In genomic region chr10:120077850-120078249, GRCm38 (mm10) we compare ENCODE assay signal across 19 mouse cellular contexts. TPM values are rescaled to one million over a fixed set of nuclear protein-coding genes. Genes with fewer than 3 reads are reported as not detected.
DNase-seq lines count a peak whose midpoint lies in the region; ATAC-seq and TF ChIP-seq lines count a peak whose summit lies in the region.
"Had no signal": no experiment of that assay in that cellular context is flagged by ENCODE, and none has a peak within 500 bp of the region (broad histone marks: within the 10 kb centered on the region; RNA-seq: fewer than 3 reads in every experiment).

No protein-coding gene starts in this region.

- H3K4me1 ChIP-seq in forebrain, embryonic 11.5 days (replicated peaks; ENCODE audit: control insufficient read depth, insufficient read depth, low read length) = no peaks in the 10 kb centered on the region
- no peaks in the 10 kb centered on the region for H3K4me1 ChIP-seq in forebrain, embryonic 16.5 days (replicated peaks; ENCODE audit: control insufficient read depth, insufficient read depth, low read length)
- H3K4me1 ChIP-seq in liver, embryonic 14.5 days (replicated peaks; ENCODE audit: control insufficient read depth in 2 of 2, insufficient read depth in 2 of 2, low read length in 1 of 2) = no peaks in the 10 kb centered on the region
- H3K4me1 ChIP-seq: forebrain, embryonic 12.5 days; heart, embryonic 15.5 days had no signal

- H3K27me3 ChIP-seq in forebrain, embryonic 11.5 days (ENCODE audit: control insufficient read depth, insufficient read depth, low read length) = no peaks in the 10 kb centered on the region
- H3K27me3 ChIP-seq in forebrain, embryonic 16.5 days (replicated peaks; ENCODE audit: control insufficient read depth, insufficient read depth, low read length) = no peaks in the 10 kb centered on the region
- no peaks in the 10 kb centered on the region for H3K27me3 ChIP-seq in liver, embryonic 14.5 days (ENCODE audit: control insufficient read depth, insufficient read depth, low read length)
- H3K27me3 ChIP-seq: forebrain, embryonic 12.5 days; heart, embryonic 15.5 days had no signal

- 81% methylated on average over 3 of the region's 3 CpGs for WGBS in forebrain, embryonic 11.5 days
- 86% methylated on average over 3 of the region's 3 CpGs for WGBS in forebrain, embryonic 16.5 days
- WGBS in liver, embryonic 14.5 days (ENCODE audit: insufficient replicate concordance) = 63% methylated on average over 3 of the region's 3 CpGs

- peak; percentile 42 for DNase-seq in forebrain, embryonic 11.5 days (ENCODE audit: low spot score)
- no peak for DNase-seq in liver, embryonic 14.5 days (ENCODE audit: low read depth in 3 of 3, low spot score in 3 of 3)
- DNase-seq in liver = no peak
- peak; percentile 29 for DNase-seq in retina, postnatal 1 day
- no peak for DNase-seq in retina, embryonic 14.5 days (ENCODE audit: low spot score)
- DNase-seq in layer of hippocampus, adult 2 months (ENCODE audit: low spot score in 2 of 2) = no peak
- DNase-seq: cerebellum, adult 11 months; cerebellum, adult 8-10 months; cerebellum, postnatal 25 days; forebrain, postnatal 0 days; gastrocnemius, postnatal 14 days; heart, adult 2 months; heart, postnatal 14 days had no signal

- no peak overlapping the region for H3K4me3 ChIP-seq in forebrain, embryonic 11.5 days (ENCODE audit: low read depth, low read length)
- H3K4me3 ChIP-seq in forebrain, embryonic 16.5 days (replicated peaks; ENCODE audit: low read length) = no peak overlapping the region
- H3K4me3 ChIP-seq in liver, embryonic 14.5 days (ENCODE audit: insufficient read depth in 1 of 2, low read depth in 2 of 2, low read length in 2 of 2) = no peak overlapping the region
- H3K4me3 ChIP-seq in layer of hippocampus, adult 2 months = no peak overlapping the region
- H3K4me3 ChIP-seq: forebrain, embryonic 12.5 days; heart, adult 2 months; heart, embryonic 15.5 days had no signal

- H3K9ac ChIP-seq in forebrain, embryonic 11.5 days (ENCODE audit: low read length) = no peak overlapping the region
- H3K9ac ChIP-seq in forebrain, embryonic 16.5 days (replicated peaks; ENCODE audit: low read depth, low read length) = no peak overlapping the region
- H3K9ac ChIP-seq in liver, embryonic 14.5 days (replicated peaks) = no peak overlapping the region
- H3K9ac ChIP-seq: forebrain, embryonic 12.5 days; forebrain, postnatal 0 days; heart, embryonic 15.5 days; hindbrain, embryonic 14.5 days had no signal

- H3K4me2 ChIP-seq in forebrain, embryonic 11.5 days (ENCODE audit: low read depth, low read length, severe bottlenecking) = no peak overlapping the region
- no peak overlapping the region for H3K4me2 ChIP-seq in forebrain, embryonic 16.5 days (ENCODE audit: low read length)
- H3K4me2 ChIP-seq in liver, embryonic 14.5 days (ENCODE audit: low read depth) = no peak overlapping the region
- H3K4me2 ChIP-seq: forebrain, embryonic 12.5 days; heart, embryonic 11.5 days; heart, embryonic 15.5 days; hindbrain, embryonic 14.5 days had no signal

- TF ChIP-seq EP300 in liver, embryonic 14.5 days (IDR thresholded peaks at IDR 0.05; ENCODE audit: low read depth) = no peak

- ATAC-seq in forebrain, embryonic 11.5 days (replicated peaks; ENCODE audit: low FRiP score) = no peak
- ATAC-seq in forebrain, embryonic 16.5 days = no peak
- no peak for ATAC-seq in liver, embryonic 14.5 days (ENCODE audit: insufficient read depth)
- ATAC-seq: forebrain, postnatal 0 days had no signal

- no peak overlapping the region for H3K27ac ChIP-seq in forebrain, embryonic 11.5 days (ENCODE audit: low read depth, low read length)
- H3K27ac ChIP-seq in forebrain, embryonic 16.5 days (ENCODE audit: low read length) = no peak overlapping the region
- H3K27ac ChIP-seq in liver, embryonic 14.5 days = no peak overlapping the region
- H3K27ac ChIP-seq in layer of hippocampus, adult 2 months = no peak overlapping the region
- H3K27ac ChIP-seq: forebrain, embryonic 12.5 days; heart, adult 2 months; heart, embryonic 15.5 days; hindbrain, embryonic 14.5 days had no signal

- TF ChIP-seq CTCF in liver, embryonic 14.5 days (IDR thresholded peaks at IDR 0.05; ENCODE audit: low read depth) = peak; percentile 17; the same call in 1 of the 2 replicates
- TF ChIP-seq CTCF in layer of hippocampus, adult 2 months (conservative IDR thresholded peaks at IDR 0.05) = no peak

- H3K9me3 ChIP-seq in forebrain, embryonic 11.5 days (ENCODE audit: control insufficient read depth, low read length) = no peaks in the 10 kb centered on the region
- no peaks in the 10 kb centered on the region for H3K9me3 ChIP-seq in forebrain, embryonic 16.5 days (ENCODE audit: control insufficient read depth, low read length)
- H3K9me3 ChIP-seq in liver, embryonic 14.5 days (ENCODE audit: control insufficient read depth, low read length) = no peaks in the 10 kb centered on the region
- H3K9me3 ChIP-seq: forebrain, embryonic 12.5 days; G1E; heart, embryonic 15.5 days had no signal

- no peaks in the 10 kb centered on the region for H3K36me3 ChIP-seq in forebrain, embryonic 11.5 days (ENCODE audit: control insufficient read depth, insufficient read depth, low read length)
- H3K36me3 ChIP-seq in forebrain, embryonic 16.5 days (ENCODE audit: control insufficient read depth, insufficient read depth) = peaks cover 24% of the 10 kb centered on the region
- H3K36me3 ChIP-seq in liver, embryonic 14.5 days (replicated peaks; ENCODE audit: control insufficient read depth, insufficient read depth, low read depth) = no peaks in the 10 kb centered on the region
- H3K36me3 ChIP-seq: heart, embryonic 15.5 days had no signal

RNA-seq across cellular contexts. Expression of gene Helb, which starts 34.9 kb away (rescaled TPM):
- 4.8 and 5.2 TPM in 2 replicates for polyA plus RNA-seq in forebrain, embryonic 11.5 days (2014; fragmentation: Nextera tagmentation; extraction: Ambion mirVana)
- polyA plus RNA-seq in forebrain, embryonic 16.5 days (2015; fragmentation: Nextera tagmentation; extraction: Ambion mirVana) = 3.8 and 4.8 TPM in 2 replicates
- polyA plus RNA-seq in liver, embryonic 14.5 days (2012; rRNA removed) = 6.6 and 9.0 TPM in 2 replicates
- polyA plus RNA-seq in liver, embryonic 14.5 days (2014; fragmentation: Nextera tagmentation; extraction: Ambion mirVana) = 5.9 and 6.0 TPM in 2 replicates
- total RNA-seq in layer of hippocampus, adult 2 months (2021) = 1 to 10 TPM; 3.8 to 4.6 TPM

Comparison
In these comparisons a context has a peak if more than half of its experiments do, and no peak if none do; other contexts are left out.
1. DNase-seq: peak in forebrain, embryonic 11.5 days (single experiment) and retina, postnatal 1 day (single experiment); none in liver, embryonic 14.5 days (0 of 3), liver (single experiment), retina, embryonic 14.5 days (single experiment) and layer of hippocampus, adult 2 months (0 of 2).